In the genomic region with DNA sequence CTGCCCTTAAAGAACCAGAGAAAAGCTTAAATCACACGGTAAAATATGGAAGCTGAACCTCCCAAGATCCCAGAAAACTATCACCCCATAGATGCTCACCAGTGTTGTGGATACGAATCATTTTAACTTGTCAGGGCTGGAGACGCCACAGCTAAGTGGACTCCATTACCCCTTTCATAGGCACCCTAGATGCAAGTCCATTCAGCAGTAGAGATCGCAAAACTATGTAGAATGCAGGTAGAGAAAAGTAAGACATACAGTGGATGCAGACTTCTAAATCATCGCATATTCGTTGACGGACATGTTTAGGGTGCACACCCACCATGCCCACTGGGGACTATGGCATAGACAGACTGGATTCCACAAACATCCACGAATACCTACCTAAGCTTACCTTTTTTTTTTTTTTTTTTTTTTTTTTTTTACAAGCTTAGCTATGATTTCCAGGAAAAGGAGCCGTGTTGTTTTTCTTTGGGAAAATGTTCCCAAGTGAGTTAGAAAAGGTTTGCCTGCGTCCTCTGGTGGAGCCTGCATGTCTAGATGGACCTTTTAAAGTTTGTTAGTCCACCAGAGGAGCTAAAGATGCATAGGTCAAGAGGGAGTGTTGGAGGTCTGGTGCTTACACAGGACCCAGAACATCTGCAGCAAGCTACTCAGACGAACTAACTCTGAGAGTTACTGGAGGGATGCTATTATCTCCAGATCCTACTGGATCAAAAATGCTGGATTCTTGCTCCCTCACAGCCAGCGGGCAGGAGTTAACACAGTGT, we compare ENCODE assay signal across 8 mouse cellular contexts. TPM values are rescaled to one million over a fixed set of nuclear protein-coding genes. Genes with fewer than 3 reads are reported as not detected.
A peak's percentile ranks its signal among the peaks of the same experiment; 100 is the strongest.
DNase-seq lines count a peak whose midpoint lies in the region; ATAC-seq and TF ChIP-seq lines count a peak whose summit lies in the region.

No protein-coding gene starts in this region.

- H3K9ac ChIP-seq in limb, embryonic 14.5 days (ENCODE audit: low read depth, low read length, severe bottlenecking): peak overlapping the region; percentile 85
- peak overlapping the region; percentile 83 for H3K9ac ChIP-seq in stomach, postnatal 0 days (ENCODE audit: low read length)

- WGBS in limb, embryonic 14.5 days: 50% methylated on average over 12 of the region's 12 CpGs
- WGBS in stomach, postnatal 0 days: 37% methylated on average over 12 of the region's 12 CpGs

- H3K36me3 ChIP-seq in limb, embryonic 14.5 days (ENCODE audit: control insufficient read depth, insufficient read depth, low read length): no peaks in the 10 kb centered on the region
- no peaks in the 10 kb centered on the region for H3K36me3 ChIP-seq in stomach, postnatal 0 days (ENCODE audit: control insufficient read depth, insufficient read depth, low read length)

- 0 out of 2 replicates have a peak overlapping the region, but pooled peaks have one; percentile 33 for H3K27ac ChIP-seq in limb, embryonic 14.5 days (replicated peaks; ENCODE audit: low read depth, low read length)
- no peak overlapping the region for H3K27ac ChIP-seq in stomach, postnatal 0 days (replicated peaks)

- peak overlapping the region; percentile 80 for H3K4me2 ChIP-seq in limb, embryonic 14.5 days (replicated peaks; ENCODE audit: low read depth, low read length, severe bottlenecking)
- peak overlapping the region; percentile 90 for H3K4me2 ChIP-seq in stomach, postnatal 0 days (replicated peaks; ENCODE audit: low read depth)

- no peak for TF ChIP-seq POLR2A in limb, embryonic 14.5 days (IDR thresholded peaks at IDR 0.05; ENCODE audit: borderline replicate concordance, extremely low read depth, insufficient read depth, insufficient read length)

- no peaks in the 10 kb centered on the region for H3K9me3 ChIP-seq in limb, embryonic 14.5 days (ENCODE audit: control insufficient read depth, low read length)
- H3K9me3 ChIP-seq in stomach, postnatal 0 days (ENCODE audit: control insufficient read depth, low read length): no peaks in the 10 kb centered on the region

- DNase-seq in CD4-positive, CD25-positive, alpha-beta regulatory T cell, adult 2 months (ENCODE audit: low read depth, low spot score): peak; percentile 41
- peak; percentile 33 for DNase-seq in testis, postnatal 10 days (ENCODE audit: low spot score)
- no peak for DNase-seq in testis, postnatal 14 days (ENCODE audit: low spot score)
- no peak for DNase-seq in limb, embryonic 14.5 days (ENCODE audit: low spot score)
- DNase-seq in stomach, postnatal 0 days (ENCODE audit: low spot score): no peak
- no peak for DNase-seq in embryo, embryonic 10 days (ENCODE audit: low spot score)
- DNase-seq in cerebellum, adult 8-10 months: no peak

- no peak for TF ChIP-seq EP300 in stomach, postnatal 0 days (optimal IDR thresholded peaks at IDR 0.05)

- no peak for ATAC-seq in CD4-positive, CD25-positive, alpha-beta regulatory T cell, adult 4 months
- ATAC-seq in limb, embryonic 14.5 days (ENCODE audit: low FRiP score, low read depth): no peak
- ATAC-seq in stomach, postnatal 0 days (ENCODE audit: low FRiP score, low TSS enrichment): no peak

- H3K4me1 ChIP-seq in limb, embryonic 14.5 days (ENCODE audit: control insufficient read depth, insufficient read depth, low read length): peaks cover 11% of the 10 kb centered on the region
- H3K4me1 ChIP-seq in stomach, postnatal 0 days (replicated peaks; ENCODE audit: control insufficient read depth, insufficient read depth): peaks cover 5% of the 10 kb centered on the region; the same call in 1 of the 2 replicates

- peak; percentile 68 for TF ChIP-seq CTCF in stomach, postnatal 0 days (IDR thresholded peaks at IDR 0.05; ENCODE audit: low read depth)

- peak overlapping the region; percentile 83 for H3K4me3 ChIP-seq in limb, embryonic 14.5 days (replicated peaks; ENCODE audit: low read length)
- H3K4me3 ChIP-seq in stomach, postnatal 0 days (ENCODE audit: low read depth, low read length): peak overlapping the region; percentile 81

- no peaks in the 10 kb centered on the region for H3K27me3 ChIP-seq in limb, embryonic 14.5 days (ENCODE audit: control insufficient read depth, insufficient read depth, low read length)
- H3K27me3 ChIP-seq in stomach, postnatal 0 days (ENCODE audit: control insufficient read depth, insufficient read depth, low read length): no peaks in the 10 kb centered on the region

RNA-seq across cellular contexts. Expression of a gene that starts 2.5 kb away (rescaled TPM):
- polyA plus RNA-seq in CD4-positive, CD25-positive, alpha-beta regulatory T cell, adult 4 months (2017; shearing (Covaris generic)): 100 to 1,000 TPM; 167 to 170 TPM
- 8.0 TPM in 2 replicates for polyA plus RNA-seq in limb, embryonic 14.5 days (2012; rRNA removed)
- 15.7 and 20.1 TPM in 2 replicates for polyA plus RNA-seq in limb, embryonic 14.5 days (2014; fragmentation: Nextera tagmentation; extraction: Ambion mirVana)
- 5.6 and 6.2 TPM in 2 replicates for polyA plus RNA-seq in stomach, postnatal 0 days (2015; fragmentation: Nextera tagmentation; extraction: Ambion mirVana)

RNA-seq across cellular contexts. Expression of a gene that starts 48.0 kb away (rescaled TPM):
- 10 to 100 TPM; 25.5 to 32.4 TPM for polyA plus RNA-seq in CD4-positive, CD25-positive, alpha-beta regulatory T cell, adult 4 months (2017; shearing (Covaris generic))
- 7.2 and 7.9 TPM in 2 replicates for polyA plus RNA-seq in limb, embryonic 14.5 days (2012; rRNA removed)
- polyA plus RNA-seq in limb, embryonic 14.5 days (2014; fragmentation: Nextera tagmentation; extraction: Ambion mirVana): 16.2 and 17.4 TPM in 2 replicates
- polyA plus RNA-seq in stomach, postnatal 0 days (2015; fragmentation: Nextera tagmentation; extraction: Ambion mirVana): 18.3 and 18.9 TPM in 2 replicates

Comparison
In these comparisons a context has a peak if more than half of its experiments do, and no peak if none do; other contexts are left out.
1. DNase-seq: peak in CD4-positive, CD25-positive, alpha-beta regulatory T cell, adult 2 months (single experiment) and testis, postnatal 10 days (single experiment); none in testis, postnatal 14 days (single experiment), limb, embryonic 14.5 days (single experiment), stomach, postnatal 0 days (single experiment), embryo, embryonic 10 days (single experiment) and cerebellum, adult 8-10 months (single experiment).
2. RNA of a gene that starts 2.5 kb away (polyA plus RNA-seq): 167 to 170 TPM in CD4-positive, CD25-positive, alpha-beta regulatory T cell, adult 4 months; 8.0 to 20.1 TPM in limb, embryonic 14.5 days and 5.6 to 6.2 TPM in stomach, postnatal 0 days; every median in the first group is over 4 times any median in the second.